Mouse (Mus musculus): Measurements from ENCODE around the gene Gm28551.
"Not testable (repeated sequence)": the region's sequence is repeated elsewhere in the genome, so short reads cannot be mapped to it uniquely, and the experiment has no call there.

Gene Gm28551

DNA sequence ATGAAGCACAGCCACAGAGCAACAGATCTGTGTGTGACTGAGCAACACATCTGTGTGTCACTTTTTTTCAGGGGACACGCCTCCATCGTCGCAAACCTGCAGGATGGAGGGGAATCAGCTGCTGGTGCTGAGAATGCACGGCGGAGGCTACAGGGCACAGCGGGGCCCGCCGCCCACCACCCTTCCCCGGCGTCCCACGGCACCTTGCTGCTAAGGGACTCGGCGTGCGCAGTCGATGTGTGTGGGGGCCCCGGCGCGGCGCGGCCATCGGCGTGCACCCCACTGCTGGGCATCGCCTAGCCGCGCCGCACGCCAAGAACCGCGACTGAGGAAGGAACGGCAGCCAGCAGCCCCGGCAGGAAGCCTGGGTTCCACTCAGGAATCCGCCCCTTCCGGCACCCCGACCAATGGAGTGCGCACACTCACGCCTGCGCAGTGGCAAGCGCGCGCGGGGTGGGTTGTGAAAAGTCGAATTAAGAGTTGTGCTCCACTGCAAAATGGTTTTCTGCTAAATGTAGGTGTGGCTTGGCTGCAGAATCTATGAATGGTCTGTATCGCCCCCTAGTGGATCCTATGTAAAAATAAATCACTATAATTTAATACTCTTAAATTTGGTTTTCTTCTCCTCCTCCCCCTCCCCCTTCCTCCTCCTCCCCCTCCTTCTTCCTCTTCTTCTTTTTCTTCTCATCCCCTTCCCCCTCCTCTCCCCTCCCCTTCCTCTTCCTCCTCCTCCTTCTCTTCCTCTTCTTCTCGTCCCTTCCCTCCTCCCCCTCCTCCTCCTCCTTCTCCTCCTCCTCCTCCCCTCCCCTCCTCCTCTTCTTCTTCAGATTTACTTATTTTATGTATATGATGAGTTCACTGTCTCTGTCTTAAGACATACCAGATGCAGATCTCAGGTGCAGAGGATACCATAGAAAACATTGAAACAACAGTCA, at the start of gene Gm28551, which contains the start of the genes Asdurf and Asnsd1:
Gene Gm28551, minus strand, starts transcription at position 341 of the 935 bp plus-strand sequence.
Gene Asdurf, minus strand, starts transcription at position 293 of the 935 bp plus-strand sequence.
Gene Asnsd1, minus strand, starts transcription at position 426 of the 935 bp plus-strand sequence.
- peak; percentile 96 for DNase-seq (ENCODE audit: low spot score)

DNA sequence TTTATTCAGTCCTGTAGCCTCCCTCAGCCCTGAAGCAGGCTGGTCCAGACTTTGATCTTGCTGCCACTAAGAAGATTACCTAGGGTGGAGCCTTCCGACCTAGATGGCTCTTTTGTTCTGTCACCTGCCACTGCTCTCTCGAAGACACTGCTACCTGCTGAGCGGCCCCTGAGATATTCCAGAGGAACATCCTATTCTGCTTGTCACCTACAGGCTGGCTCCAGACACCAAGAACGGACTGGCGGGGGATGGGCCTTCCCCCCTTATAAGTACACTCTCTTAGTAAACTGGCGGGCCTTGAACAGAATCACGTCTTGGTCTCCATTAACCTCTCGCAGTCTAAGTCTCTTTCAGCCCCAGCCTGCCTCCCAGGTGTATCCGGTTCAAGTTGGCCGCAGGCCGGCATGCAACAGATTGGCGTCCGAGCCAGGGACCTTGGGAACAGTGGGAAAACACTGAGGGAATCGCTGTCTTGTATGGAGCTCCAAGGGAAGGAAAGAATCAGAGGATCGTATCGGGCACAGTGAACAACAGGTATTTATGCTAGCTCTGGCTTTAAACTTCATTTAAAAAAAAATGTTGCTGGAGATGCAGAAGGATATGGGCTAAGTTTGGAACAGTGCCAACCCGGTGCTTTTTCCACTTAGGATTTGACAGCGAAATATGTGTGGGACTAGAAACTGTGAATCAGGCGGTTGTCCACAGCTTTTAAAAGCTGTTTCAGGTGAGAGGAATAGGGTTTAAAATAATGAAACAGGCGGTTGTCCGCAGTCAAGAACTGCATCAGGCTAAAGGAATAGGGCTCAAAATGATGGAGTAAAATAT, 41.7 kb upstream of the Gm28551 start:
- peak; percentile 39 for DNase-seq (ENCODE audit: low spot score)

DNA sequence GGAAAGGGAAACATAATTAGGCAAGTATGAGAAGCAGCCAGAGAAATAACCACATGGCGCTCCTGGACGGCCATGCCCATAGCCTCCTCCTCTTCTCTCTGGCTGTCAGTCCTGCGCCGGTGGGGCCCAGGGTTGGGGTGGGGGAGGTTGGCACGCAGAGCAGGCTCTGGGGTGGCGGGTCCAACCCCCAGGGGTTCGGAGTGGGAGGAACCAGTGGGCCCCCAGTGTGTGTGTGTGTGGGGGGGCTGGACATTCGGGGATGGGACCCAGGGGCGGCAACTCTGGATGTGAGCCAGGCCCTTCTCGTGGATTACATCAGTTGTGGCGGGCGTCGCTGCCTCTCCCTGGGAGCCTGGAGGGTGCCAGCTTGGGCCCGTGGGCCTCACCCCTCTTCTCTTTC, 36.3 kb upstream of the Gm28551 start:
- peak; percentile 40 for DNase-seq (ENCODE audit: low spot score)

DNA sequence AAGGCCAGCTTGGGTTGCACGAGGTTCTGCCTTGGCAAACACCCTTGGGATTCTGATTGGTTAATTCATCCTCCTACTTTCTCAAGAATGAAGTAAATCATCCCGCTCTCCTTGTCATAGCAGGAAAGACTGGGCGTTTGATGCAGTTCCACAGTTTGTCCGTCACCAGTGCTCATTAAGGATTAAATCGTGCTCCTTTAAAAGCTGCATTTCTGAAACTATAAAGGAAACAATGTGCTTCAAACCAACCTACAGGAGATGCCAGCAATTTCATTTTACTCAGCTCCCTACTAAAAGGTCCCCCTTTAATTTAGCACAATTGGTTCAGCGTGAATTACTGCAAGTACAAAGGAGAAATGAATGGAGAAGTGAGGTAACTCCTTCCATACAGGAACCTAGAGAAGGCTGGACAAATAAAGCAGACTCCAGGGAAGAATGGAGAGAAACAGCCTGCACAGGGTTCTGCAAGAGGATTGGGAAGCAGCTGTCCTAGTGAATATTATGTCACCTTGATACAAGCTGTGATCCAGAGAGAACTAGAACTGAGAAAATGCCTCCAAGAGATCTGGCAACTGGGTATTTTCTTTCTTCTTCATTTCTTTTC, 31.7 kb upstream of the Gm28551 start:
- no peak for DNase-seq (ENCODE audit: low spot score)

DNA sequence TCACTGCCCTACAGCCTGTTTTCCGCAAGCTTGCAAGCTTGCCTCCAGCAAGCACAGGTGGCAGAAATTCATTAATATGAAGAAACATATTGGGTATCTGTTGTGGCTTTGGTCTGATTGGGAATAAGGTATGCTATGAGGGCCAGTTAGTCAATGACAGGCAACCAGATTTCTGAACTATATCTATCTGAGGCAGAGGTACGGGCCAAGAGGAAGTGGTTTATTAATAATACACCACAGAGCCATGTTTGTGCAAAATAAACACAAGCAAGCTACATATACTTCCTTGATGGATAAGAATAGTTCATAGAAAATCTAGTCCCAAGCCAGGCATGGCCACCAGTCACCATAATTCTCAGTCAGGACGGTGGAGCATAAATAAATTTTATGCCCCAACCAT, 25.3 kb upstream of the Gm28551 start:
- no peak for DNase-seq (ENCODE audit: low spot score)

DNA sequence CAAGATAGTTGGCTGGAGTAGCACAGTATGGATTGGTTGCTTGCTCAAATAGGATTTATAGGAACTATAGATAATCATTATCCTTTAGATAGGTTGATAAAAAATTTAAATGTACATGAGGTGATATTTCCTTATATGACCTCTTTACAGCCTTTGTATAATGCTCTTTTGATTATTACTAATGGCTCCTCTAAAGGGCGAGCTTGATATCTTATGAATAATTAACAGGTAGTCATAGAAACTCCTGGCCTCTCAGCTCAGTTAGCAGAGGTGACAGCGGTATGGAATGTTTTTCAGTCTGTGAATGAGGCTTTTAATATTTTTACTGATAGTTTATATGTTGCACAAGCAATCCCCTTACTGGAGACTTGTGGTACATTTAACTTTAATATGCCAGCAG, 23.5 kb upstream of the Gm28551 start:
- not testable (repeated sequence) for DNase-seq (ENCODE audit: low spot score)

DNA sequence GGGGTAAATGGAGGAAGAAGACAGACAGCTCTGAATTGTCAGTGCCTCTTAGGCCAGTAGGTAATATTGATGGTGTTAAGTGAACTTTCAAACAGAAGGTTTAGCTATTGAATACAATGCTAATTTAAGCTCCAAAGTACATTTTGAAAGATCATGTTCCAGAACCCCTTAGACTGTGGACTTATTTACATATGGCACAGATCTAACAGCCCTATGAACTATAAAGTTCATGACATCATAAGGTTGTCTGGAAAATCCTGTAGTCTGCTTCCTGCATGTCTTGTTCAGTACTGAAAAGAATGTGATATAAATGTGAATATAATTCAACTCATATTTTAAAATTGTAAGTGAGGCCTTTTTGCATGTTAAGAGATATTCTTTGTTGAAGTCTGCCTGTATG, 6.5 kb upstream of the Gm28551 start:
- no peak for DNase-seq (ENCODE audit: low spot score)

DNA sequence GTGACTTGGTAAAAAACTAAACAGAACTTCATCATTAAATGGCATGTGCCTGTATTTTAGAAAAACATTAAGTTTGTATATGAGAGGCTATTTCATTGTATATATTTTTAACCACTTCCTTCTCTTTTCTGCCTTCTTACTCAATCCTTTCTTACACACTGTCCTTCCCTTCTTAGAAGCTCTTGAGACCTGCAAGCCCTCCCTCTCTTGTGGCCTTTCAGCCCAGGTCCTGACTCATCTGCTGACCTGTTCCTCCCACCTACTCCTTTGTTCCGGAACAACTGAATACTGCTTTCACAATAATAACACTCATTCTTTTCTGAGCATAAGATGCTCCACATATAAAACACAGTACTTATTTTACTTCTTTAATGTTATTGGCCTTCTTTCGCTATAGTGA, 11.4 kb downstream of the Gm28551 start:
- no peak for DNase-seq (ENCODE audit: low spot score)

DNA sequence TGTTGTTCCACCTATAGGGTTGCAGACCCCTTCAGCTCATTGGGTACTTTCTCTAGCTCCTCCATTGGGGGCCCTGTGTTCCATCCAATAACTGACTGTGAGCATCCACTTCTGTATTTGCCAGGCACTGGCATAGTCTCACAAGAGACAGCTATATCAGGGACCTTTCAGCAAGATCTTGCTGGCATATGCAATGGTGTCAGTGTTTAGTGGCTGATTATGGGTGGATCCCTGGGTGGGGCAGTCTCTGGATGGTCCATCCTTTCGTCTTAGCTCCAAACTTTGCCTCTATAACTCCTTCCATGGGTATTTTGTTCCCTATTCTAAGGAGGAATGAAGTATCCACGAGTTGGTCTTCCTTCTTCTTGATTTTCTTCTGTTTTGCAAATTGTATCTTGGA, 15.1 kb downstream of the Gm28551 start:
- DNase-seq (ENCODE audit: low spot score) = not testable (repeated sequence)

DNA sequence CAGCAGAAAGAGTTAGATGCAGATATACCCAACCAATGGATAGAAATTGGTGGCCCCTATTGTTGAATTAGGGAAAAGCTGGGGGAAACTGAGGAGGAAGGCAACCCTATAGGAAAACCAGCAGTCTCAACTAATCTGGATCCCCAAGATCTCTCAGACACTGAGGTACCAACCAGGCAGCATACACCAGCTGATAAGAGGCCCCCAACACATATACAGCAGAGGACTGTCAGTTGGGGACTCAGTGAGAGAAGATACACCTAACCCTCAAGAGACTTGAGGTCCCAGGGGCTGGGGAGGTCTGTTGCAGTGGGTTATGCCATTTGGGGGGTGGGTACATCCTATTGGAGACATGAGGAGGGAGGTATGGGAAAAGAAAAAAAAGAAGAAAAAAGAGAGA, 17.0 kb downstream of the Gm28551 start:
- no peak for DNase-seq (ENCODE audit: low spot score)

DNA sequence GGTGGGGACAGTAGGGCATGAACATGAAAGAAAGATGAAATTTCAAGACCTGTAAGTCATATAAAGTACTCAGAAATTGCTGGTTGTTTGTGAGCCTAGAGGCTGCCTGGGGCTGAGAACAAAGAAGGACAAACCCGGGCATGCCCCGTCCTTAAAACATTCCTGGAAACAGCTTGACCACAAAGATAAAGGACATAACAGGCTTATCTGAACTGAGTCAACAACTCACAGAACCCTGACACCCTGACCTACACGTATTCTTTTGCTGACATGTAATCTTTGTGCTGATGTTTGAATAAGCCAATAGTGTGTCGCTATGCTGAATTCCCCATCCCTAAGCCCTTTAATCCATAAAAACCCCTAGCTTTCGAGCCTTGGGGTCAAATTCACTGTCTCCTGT, 18.9 kb downstream of the Gm28551 start:
- not testable (repeated sequence) for DNase-seq (ENCODE audit: low spot score)

DNA sequence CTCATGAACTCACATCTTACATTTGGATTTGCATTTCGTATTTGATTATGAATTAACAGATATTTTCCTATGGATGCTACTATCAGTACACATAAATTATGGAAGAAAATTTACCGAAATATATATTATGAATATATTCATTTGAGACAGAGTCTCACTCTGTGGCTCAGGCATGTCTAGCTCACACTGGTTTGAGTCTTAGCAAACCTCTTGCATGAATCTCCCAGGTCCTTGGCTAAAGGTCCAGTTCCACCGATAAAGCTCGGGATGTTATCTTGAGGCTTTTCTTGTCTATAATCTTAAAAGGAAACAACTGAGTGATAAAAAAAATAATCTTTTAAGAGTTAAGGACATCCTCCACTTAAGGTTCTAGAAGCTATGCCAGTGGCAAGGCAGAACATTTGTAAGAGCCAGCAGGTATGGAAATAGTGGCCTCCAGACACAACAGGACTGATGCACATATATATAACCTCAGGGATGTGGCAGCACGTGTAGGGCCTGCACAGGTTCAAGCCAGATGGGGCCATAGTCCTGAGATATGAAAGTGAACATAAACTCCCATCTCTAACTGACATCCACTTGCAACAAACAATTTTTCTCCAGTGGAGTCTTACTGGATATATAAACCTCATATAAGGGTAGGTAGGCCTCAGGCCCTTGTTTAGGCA, 27.5 kb downstream of the Gm28551 start:
- no peak for DNase-seq (ENCODE audit: low spot score)

DNA sequence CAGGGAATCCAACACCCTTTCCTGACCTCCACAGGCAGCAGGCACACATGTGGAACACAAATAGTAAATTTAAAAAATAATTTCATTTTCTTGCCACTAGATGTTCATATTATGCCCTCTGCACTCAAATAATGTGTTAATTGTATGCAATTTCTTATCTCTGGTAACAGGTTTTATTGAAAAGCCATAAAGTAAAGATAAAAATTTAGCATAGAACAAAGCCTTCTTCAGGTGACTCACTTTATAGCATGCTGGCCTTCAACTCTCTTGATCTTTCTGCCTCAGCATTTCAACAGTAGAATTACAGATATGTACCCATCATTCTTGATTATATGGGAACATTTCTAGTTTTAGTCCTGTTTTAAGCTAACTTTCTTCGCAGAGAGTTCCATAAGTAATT, 28.2 kb downstream of the Gm28551 start:
- no peak for DNase-seq (ENCODE audit: low spot score)

DNA sequence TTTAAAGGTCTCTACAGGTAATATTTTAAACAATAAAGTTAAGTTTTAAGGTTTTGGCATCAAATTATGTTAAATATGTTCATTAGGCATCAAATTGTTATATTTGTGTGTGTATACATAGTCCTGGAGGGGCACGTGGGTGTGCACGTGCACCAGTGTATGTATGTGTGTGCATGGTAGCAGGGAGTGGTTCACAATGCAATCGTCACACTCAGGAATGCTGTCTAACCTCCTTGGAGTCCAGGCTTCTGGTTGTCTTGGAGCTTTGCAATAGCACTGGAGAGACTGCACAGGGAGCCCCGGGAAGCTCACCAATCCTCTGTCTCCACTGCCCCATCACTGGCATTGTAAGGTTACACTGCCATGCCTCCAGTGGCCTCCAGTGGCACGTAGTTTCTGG, 29.2 kb downstream of the Gm28551 start:
- DNase-seq (ENCODE audit: low spot score) = no peak

DNA sequence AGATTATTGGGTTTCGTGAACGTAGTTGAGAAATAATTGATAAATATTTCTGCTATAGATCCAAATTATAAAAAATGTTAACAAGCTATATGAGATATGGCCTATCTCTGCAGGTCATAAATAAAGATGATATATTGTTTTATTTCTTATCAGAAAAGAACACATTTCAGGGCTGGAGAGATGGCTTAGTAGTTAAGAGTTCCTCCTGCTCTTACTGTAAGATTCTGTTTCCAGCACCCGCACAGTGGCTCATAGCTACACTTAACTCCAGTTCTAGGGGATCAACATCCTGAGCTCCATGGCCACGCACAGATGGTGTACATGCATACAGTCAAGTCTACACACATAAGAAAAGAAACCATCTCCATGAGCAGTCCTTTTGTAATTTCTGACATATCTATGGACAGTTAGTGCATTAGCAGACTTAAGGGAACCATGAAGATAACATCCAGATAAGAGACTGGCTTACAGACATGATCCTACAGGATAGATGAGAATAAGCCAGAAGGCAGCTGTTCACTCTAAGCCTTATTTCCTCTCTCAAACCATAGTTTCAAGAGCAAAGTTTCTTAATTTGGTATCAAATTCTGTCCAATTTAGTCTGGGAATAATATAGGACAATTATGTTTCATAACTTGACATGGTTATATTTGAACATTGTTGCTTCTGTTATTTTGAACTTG, 30.7 kb downstream of the Gm28551 start:
- no peak for DNase-seq (ENCODE audit: low spot score)

DNA sequence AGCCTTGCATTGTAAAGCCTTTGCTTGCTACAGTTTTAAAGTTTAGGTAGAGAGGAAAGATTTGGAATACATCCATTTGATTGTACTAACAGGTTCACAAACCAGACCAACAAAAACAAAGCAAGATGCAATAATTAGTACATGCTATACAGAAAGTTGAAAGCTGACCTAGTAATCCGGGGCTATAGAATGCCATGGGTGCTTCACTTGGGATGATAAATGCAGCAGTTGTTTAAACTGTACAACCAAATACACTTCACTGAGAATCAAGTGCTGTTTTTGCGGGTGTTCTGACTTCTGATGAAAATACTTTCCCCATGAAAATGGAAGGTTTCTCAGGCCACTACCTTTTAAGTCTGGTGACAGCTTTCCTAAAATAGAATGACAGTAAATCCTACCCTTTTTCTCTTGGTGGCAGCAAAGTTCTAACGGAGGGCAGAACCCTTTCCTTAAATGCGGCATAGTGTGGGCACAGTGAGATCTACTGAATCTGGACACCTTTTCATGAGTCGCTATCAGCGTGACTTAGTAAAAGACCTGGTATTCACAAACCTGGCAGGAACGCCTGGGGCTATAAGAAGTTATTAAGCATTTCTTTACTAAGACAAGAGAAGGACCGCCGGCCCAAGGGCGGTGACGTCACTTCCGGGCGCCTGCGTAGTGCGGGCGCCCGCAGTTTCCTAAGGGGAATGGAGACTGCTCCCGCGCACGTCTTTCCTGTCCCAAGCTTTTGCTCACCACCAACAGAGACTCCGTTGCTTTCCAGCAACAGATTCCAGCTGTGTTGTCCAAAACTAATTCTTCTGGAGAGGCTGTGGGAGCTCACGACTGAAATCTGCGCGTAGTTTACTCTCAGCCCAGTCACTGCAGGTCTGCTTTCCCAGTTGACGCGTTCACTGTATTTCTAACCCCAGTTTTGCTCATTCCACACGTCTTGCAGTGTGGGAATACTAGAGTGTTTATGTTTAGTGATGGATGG, 39.2 kb downstream of the Gm28551 start, which contains the start of gene Osgepl1:
Gene Osgepl1, plus strand, starts transcription at position 636 of the 979 bp plus-strand sequence.
- peak; percentile 90 for DNase-seq (ENCODE audit: low spot score)

DNA sequence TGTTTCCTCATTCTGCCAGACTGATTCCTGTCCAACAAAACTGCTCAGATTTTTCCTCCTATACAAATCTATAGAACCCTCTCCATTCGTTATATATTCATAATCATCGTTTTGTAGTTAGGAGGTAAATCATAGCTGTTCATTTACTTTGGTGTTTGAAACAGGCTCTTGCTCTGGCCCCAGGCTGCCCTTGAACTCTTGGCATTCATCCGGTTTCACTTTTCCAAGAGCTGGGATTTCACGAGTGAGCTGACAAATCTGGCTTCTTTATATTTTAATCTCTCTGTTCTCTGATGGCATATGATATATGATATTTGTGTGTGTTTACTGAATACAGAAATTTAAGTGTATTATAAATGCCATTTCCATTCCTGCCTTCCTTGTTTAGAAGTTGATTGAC, 52.0 kb downstream of the Gm28551 start:
- no peak for DNase-seq (ENCODE audit: low spot score)

DNA sequence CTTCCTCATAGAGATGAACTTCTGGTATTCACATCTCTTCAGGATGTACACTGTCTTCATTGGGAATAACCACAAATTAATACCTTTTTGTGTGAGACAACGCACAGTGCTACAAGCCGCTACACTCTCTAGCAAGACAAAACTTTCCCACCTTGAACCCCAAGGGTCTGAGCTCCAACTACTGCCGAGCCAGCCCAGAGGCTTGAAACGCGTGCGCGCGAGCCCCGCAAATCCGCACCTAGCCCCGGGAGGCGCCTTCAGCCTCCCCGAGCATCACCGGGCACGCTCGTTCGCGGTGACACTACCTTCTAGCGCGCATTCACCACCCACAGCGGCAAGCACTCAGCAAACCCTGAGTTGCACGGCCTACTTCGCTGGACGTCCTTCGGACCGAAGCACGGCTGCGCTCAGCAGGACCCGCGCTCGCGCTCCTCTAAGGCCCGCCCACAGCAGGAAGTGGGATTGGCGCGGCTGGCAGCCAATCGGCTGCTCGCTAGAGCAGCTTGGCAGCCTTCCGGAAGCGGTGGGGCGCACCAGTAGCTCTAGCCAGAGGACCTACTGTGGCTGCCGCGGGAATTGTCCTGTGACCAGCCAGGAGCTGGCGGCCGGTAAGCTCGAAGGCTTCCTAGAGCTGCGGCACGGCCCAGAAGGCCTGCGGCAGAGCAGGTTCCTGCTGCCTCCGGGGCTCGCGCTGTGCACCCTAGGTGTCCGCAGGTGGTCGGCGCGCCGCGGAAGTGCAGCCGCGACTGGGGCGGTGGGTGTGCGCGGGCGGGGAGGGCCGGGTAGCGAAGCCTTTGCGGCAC, 55.7 kb downstream of the Gm28551 start, which contains the start of the genes Pms1, Ormdl1 and Gm28778:
Gene Pms1, minus strand, starts transcription at position 438 of the 803 bp plus-strand sequence.
Gene Ormdl1, plus strand, starts transcription at position 515 of the 803 bp plus-strand sequence.
Gene Gm28778, plus strand, starts transcription at position 531 of the 803 bp plus-strand sequence.
- peak; percentile 94 for DNase-seq (ENCODE audit: low spot score)

DNA sequence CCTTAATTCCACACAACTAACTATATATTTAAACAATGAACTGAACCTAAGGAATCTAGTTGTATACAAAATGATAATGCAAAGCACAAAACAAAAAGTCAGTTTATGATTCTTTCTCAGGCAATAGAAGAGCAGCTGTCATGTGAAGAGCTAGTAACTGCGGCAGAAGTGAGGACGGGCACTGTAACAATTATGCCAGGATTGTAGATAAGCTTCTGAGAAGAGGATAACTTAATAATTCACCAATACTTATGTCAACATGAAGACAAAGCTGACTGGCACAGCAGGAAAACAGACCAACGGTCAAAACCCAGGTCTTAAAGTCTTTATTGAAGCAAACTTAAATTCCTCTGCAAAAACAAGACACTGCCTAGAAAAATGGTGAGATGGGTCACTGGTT, 61.3 kb downstream of the Gm28551 start:
- no peak for DNase-seq (ENCODE audit: low spot score)

Measured in testis, postnatal 10 days (tissue).